Mouse (Mus musculus): ENCODE measurements around the gene Cox4i1. TPM values are rescaled to one million over a fixed set of nuclear protein-coding genes. Genes with fewer than 3 reads are reported as not detected.

The Cox4i1 gene
- polyA plus RNA-seq (2015; fragmentation: Nextera tagmentation; extraction: Ambion mirVana) = 1,022 and 1,082 TPM in 2 replicates

DNA sequence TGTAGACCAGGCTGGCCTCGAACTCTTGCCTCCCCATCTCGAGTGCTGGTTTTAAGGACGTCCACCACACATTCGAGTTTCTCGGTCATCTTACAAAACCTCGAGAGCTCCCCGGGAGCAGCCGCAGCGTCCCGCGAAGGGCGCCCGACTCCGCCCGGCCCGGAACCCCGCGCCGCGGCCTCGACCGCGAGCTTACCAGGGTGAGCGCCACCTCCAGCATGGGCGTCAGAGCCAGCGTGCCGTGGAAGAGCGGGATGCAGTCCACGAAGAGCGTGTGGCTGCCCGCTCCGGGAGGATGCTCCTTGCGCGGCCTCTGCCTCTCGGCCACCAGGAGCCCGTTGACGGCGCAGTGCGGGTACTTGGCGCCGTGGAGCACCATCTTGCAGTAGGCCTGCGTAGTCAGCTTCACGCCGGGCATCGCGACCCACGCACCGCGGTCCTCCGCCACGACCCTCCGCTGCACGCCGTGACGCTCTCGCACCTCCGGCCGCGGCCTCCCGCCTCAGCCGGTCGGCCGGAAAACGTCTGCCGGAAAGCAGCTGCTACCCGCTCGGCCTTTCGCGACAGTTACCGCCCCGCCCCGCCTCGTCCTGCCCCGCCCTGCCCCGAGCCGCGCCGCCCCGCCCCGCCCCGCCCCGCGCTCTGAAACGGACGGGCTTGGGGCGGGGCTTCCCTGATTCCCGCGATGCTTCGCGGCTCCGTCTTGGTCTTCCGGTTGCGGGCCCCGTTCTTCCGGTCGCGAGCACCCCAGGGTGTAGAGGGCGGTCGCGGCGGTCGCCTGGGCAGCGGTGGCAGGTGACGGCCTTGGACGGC lies at the start of gene Cox4i1, which contains the start of gene Gm27021:
TSS of gene Cox4i1 (plus strand) at position 662 of the 813 bp plus-strand sequence.
TSS of gene Gm27021 (minus strand) at position 519 of the 813 bp plus-strand sequence.
- WGBS = under 1% methylated on average over 82 of the region's 105 CpGs
- H3K9me3 ChIP-seq = no peaks in the 10 kb centered on the region
- peak within 1 kb of the TSS; percentile 83 for H3K4me2 ChIP-seq
- H3K4me1 ChIP-seq = peaks cover 38% of the 10 kb centered on the region
- peak; percentile 94 for ATAC-seq (ENCODE audit: borderline replicate concordance, extremely low read depth, low FRiP score, low TSS enrichment)
- H3K27ac ChIP-seq = peak within 1 kb of the TSS; percentile 80
- H3K27me3 ChIP-seq = no peaks in the 10 kb centered on the region
- peak within 1 kb of the TSS; percentile 96 for H3K9ac ChIP-seq
- H3K4me3 ChIP-seq = peak within 1 kb of the TSS; percentile 81
- H3K36me3 ChIP-seq = peaks cover 31% of the 10 kb centered on the region

DNA sequence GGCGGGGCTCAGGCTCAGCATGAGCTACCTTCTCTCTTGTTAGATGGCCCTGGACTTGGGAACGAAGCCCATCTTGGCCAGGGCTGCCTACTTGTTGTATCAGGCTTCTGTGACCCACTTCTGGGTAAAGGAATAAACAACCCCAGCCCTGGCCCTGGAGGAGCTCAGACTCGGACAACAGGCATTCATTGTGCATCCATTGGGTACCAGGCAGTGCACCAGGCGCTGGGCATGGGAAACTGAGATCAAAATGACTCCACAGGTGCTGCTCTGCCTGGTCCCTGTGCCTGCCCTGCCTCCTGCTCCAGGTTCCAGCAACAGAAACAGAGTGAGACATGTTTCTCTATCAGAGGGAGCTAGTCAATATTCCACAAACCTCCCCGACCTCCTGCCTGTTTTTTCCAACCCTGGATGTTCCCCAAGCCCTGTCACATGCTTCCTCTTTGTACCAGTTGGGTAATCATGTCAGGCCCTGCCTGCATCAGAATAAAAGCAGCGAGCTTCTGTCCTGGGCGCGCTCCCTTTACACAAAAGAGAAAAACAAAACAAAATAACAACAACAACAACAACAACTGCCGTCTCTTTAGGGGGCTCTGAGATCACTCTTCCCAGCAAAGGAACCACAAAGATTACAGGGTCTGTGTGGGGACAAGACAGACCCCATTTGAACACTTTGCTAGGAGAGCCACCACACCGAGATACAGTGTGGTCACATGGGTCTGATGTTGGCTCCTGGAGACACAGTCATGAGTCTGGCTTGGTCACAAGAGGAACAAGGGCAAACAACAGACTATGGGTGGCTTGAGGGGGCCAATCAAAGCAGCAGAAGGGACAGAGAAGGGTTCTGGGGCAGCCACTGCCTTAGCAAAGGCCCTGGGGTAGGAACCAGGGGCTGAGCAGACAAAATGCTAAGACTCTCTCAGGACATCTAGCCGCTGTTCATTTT lies 48.5 kb upstream of the Cox4i1 start:
- no peak overlapping the region for H3K27ac ChIP-seq
- no peak overlapping the region for H3K9ac ChIP-seq

DNA sequence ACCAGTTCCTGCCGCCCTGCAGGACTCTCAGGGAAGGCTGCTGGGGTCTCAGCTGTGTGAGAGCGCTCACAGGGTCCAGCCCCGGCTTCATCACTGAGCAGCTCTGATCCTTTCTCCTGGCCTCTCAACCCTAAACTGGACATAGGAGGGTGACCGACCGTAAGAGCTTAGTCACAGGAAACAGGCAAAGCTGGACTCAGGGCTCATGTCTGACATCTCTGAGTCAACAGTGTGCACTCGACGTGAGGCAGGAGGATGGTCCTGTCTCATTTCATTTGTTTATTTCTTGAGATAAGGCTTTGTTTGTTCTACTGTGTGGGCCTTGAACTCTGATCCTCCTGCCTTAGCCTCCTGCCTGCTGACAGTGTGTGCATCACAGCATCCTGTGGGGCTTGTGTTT lies 47.6 kb upstream of the Cox4i1 start:
- Histone ChIP-seq H3K4me1 (peaks cover 19% of the 10 kb centered on the region; the same call in 1 of the 2 replicates), H3K36me3 (no peaks in the 10 kb centered on the region), H3K27me3 (no peaks in the 10 kb centered on the region), H3K27ac (no peak overlapping the region), H3K9ac (no peak overlapping the region), H3K4me3 (no peak overlapping the region), H3K4me2 (no peak overlapping the region), H3K9me3 (no peaks in the 10 kb centered on the region)
- ATAC-seq (ENCODE audit: borderline replicate concordance, extremely low read depth, low FRiP score, low TSS enrichment) = no peak
- 35% methylated on average over 7 of the region's 7 CpGs for WGBS

More for the DNA sequence above, 48.5 kb upstream of the Cox4i1 start:
- Histone ChIP-seq H3K4me1 (peaks cover 19% of the 10 kb centered on the region; the same call in 1 of the 2 replicates), H3K27me3 (no peaks in the 10 kb centered on the region), H3K4me2 (no peak overlapping the region), H3K9me3 (no peaks in the 10 kb centered on the region), H3K36me3 (no peaks in the 10 kb centered on the region), H3K4me3 (no peak overlapping the region)
- WGBS = 67% methylated on average over 11 of the region's 11 CpGs
- no peak for ATAC-seq (ENCODE audit: borderline replicate concordance, extremely low read depth, low FRiP score, low TSS enrichment)

DNA sequence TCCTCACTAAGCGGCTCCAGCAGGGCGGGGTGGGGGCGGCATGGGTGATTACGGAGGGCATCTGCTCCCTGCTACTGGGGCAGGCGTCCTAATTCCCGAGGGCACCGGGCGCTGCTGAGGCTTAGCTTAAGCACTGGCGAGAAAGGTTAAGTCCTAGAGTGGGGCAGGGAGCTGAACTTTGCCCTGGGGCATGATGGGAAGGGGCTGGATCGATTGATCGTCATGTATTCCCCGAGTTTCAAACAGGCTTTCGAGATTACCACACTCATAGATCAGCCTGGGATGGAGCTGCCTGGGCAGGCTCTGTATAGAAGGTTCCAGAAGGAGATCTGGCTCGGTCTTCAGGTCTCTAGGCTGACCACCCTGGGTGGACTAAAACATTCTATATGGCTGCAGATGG lies 45.9 kb upstream of the Cox4i1 start:
- no peaks in the 10 kb centered on the region for H3K36me3 ChIP-seq
- no peak overlapping the region for H3K4me2 ChIP-seq
- no peak overlapping the region for H3K4me3 ChIP-seq
- peaks cover 19% of the 10 kb centered on the region; the same call in 1 of the 2 replicates for H3K4me1 ChIP-seq
- 59% methylated on average over 14 of the region's 14 CpGs for WGBS
- no peak overlapping the region for H3K27ac ChIP-seq
- H3K9ac ChIP-seq = no peak overlapping the region
- no peak for ATAC-seq (ENCODE audit: borderline replicate concordance, extremely low read depth, low FRiP score, low TSS enrichment)
- no peaks in the 10 kb centered on the region for H3K27me3 ChIP-seq
- no peaks in the 10 kb centered on the region for H3K9me3 ChIP-seq

DNA sequence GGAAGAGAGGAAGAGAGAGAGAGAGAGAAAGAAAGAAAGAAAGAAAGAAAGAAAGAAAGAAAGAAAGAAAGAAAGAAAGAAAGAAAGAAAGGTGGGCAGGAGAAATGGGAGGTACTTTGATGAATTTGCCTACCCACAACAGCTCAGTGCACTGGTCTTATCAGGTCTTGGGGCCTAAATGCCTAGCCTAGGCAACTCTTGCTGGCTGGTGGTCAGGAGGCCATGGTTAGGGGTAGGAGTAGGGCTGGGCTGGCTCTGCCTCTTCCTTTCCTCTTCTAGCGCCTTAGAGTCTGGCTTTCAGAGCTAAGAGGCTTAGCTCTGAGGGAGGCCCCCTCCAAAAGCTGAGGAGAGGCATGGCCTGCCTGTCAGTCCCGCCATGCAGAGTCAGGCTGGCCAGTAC lies 44.4 kb upstream of the Cox4i1 start:
- WGBS = 54% methylated on average over 2 of the region's 2 CpGs
- no peak overlapping the region for H3K4me2 ChIP-seq
- no peaks in the 10 kb centered on the region for H3K9me3 ChIP-seq
- H3K9ac ChIP-seq = no peak overlapping the region
- no peak overlapping the region for H3K27ac ChIP-seq
- ATAC-seq (ENCODE audit: borderline replicate concordance, extremely low read depth, low FRiP score, low TSS enrichment) = no peak
- H3K4me3 ChIP-seq = no peak overlapping the region
- no peaks in the 10 kb centered on the region for H3K27me3 ChIP-seq
- H3K4me1 ChIP-seq = peaks cover 16% of the 10 kb centered on the region; the same call in 1 of the 2 replicates
- H3K36me3 ChIP-seq = no peaks in the 10 kb centered on the region

DNA sequence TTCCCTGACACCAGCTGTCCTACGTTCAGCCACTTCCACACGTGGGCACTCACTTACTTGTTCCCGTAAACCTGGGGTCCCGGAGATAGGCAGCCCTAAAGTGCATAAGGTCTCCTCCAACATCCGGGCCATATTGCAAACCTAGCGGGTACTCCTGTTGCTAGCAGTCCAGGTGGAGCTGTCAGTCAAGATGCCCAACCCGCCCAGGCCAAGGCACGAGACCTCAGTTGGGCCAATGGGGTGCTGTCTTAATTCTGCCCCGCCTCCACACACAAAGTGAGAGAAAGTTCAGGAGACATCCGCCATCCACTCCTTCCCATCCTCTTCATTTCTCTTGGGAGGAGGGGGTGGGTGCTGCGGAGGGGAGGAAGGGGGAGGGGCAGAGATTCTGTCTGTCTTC lies 41.6 kb upstream of the Cox4i1 start:
- Histone ChIP-seq H3K9ac (no peak overlapping the region), H3K4me1 (peaks cover 13% of the 10 kb centered on the region), H3K27me3 (no peaks in the 10 kb centered on the region), H3K27ac (no peak overlapping the region), H3K36me3 (no peaks in the 10 kb centered on the region), H3K4me3 (no peak overlapping the region), H3K9me3 (no peaks in the 10 kb centered on the region), H3K4me2 (no peak overlapping the region)
- ATAC-seq (ENCODE audit: borderline replicate concordance, extremely low read depth, low FRiP score, low TSS enrichment) = no peak
- WGBS = 53% methylated on average over 11 of the region's 11 CpGs

DNA sequence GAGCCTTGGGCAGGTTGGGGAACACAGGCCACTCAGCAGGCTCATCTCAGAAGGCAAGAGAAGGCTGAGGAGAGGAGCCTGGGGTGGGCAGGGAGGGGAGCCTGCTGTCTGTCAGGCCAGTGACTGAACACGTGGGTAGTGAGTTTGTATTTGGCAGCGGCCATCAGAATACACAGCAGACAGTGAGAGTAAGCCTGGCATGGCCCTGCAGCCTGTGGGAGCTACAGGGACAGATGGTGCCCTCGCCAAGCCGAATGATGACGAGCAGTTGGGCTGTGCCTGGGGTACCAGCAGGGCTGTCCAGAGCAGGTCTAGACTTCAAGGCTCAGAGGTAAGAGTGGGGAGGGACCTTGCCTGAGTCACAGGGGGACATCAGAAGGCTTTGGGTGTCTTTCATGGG lies 40.7 kb upstream of the Cox4i1 start:
- WGBS = 82% methylated on average over 5 of the region's 5 CpGs
- H3K27me3 ChIP-seq = no peaks in the 10 kb centered on the region; the same call in 1 of the 2 replicates
- ATAC-seq (ENCODE audit: borderline replicate concordance, extremely low read depth, low FRiP score, low TSS enrichment) = no peak
- H3K4me3 ChIP-seq = no peak overlapping the region
- no peak overlapping the region for H3K4me2 ChIP-seq
- peaks cover 13% of the 10 kb centered on the region for H3K4me1 ChIP-seq
- H3K9ac ChIP-seq = no peak overlapping the region
- H3K9me3 ChIP-seq = no peaks in the 10 kb centered on the region
- H3K36me3 ChIP-seq = no peaks in the 10 kb centered on the region
- no peak overlapping the region for H3K27ac ChIP-seq

DNA sequence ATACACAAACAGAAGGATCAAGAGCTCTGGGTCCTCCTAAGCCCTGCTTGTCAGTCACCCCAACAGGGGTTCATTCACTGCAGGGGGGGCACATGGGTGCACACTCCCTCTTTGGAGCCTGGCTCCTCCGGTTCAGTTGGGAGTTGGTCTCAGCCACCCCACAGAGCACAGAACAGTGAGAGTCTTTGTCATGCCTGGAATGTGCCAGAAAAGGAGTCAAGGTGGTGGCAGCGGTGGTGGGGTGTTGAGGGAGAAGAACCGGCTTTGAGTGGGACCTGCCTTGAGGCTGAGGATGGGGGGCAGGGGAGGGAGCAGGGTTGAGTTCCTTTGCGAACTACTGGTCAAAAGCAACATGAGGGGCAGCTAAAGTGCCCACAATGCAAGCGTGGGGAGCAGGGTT lies 38.0 kb upstream of the Cox4i1 start:
- Histone ChIP-seq H3K9me3 (no peaks in the 10 kb centered on the region), H3K4me2 (no peak overlapping the region), H3K4me1 (peaks cover 21% of the 10 kb centered on the region), H3K36me3 (no peaks in the 10 kb centered on the region), H3K27me3 (peaks cover 24% of the 10 kb centered on the region), H3K27ac (peak overlapping the region; percentile 49), H3K9ac (no peak overlapping the region), H3K4me3 (no peak overlapping the region)
- peak; percentile 31; the same call in 1 of the 2 replicates for ATAC-seq (ENCODE audit: borderline replicate concordance, extremely low read depth, low FRiP score, low TSS enrichment)
- WGBS = 28% methylated on average over 5 of the region's 5 CpGs

DNA sequence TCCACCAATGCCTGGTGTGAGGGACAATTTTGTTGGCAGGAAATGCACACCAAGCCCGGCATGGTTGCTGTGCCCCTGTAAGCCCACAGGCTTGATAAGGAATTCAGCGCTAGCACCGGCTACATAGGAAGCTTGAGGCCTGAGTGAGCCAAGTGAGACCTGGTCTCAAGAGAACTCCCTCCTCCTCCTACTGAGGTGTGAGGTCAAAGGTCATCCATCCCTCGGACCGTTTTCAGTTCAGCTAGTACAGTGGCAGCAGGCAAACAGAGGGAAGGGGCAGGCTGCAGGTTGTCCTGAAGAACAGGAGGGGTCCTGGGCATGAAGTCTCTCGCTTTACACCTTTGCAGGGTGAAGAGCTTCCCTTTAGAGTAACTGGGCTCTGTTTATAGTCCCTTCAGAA lies 37.2 kb upstream of the Cox4i1 start:
- Histone ChIP-seq H3K4me2 (no peak overlapping the region), H3K27ac (no peak overlapping the region), H3K36me3 (no peaks in the 10 kb centered on the region), H3K9ac (no peak overlapping the region), H3K9me3 (no peaks in the 10 kb centered on the region), H3K4me1 (peaks cover 21% of the 10 kb centered on the region), H3K27me3 (peaks cover 28% of the 10 kb centered on the region), H3K4me3 (no peak overlapping the region)
- no peak for ATAC-seq (ENCODE audit: borderline replicate concordance, extremely low read depth, low FRiP score, low TSS enrichment)
- 41% methylated on average over 6 of the region's 6 CpGs for WGBS

DNA sequence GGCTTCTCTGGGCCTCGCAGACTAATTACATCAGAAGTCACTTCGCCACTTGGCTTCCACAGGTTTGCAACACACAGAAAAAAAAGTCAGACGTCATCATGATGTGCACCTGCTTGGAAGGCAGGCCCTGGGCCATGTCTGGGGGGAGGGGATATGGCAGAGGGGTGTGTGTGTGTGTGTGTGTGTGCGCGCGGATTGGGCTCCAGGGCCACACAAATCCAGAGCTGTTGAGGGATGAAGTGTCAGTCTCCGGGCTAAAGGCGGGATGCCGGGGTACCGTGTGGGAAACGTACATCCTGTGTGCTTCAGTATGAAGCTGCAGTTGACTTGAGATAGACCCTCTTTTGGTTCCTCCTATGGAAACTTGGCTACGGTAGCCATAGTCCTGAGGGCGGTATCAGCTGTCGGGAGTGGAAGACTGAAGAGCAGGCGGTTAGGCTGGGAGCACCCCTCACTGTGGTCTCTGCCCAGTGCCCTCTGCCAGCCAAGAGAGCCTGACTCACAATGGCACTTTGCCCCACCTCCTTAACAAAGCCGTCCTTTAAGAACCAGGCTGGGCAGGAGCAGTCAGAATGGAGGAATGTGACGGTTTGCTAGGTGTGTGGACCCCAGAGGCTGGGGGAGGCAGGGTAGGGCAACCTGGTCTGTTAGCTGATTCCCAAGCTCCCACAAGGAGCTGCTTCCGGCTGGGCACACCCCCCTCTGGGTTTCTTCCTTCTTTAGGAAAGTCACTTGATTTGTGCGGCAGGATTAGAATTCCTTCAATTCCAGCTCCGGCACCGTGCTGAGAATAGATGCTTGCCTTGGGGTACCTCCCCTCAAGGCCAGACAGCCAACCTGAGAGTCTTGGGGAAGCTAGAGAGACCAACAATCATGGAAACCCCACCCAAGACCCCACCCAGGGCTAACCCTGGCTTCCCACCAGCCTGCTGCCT lies 36.3 kb upstream of the Cox4i1 start:
- Histone ChIP-seq H3K4me3 (no peak overlapping the region), H3K4me1 (peaks cover 21% of the 10 kb centered on the region), H3K9me3 (no peaks in the 10 kb centered on the region), H3K27me3 (peaks cover 28% of the 10 kb centered on the region), H3K9ac (no peak overlapping the region), H3K4me2 (no peak overlapping the region), H3K27ac (no peak overlapping the region), H3K36me3 (no peaks in the 10 kb centered on the region)
- 78% methylated on average over 21 of the region's 21 CpGs for WGBS
- ATAC-seq (ENCODE audit: borderline replicate concordance, extremely low read depth, low FRiP score, low TSS enrichment) = no peak
